Mouse (Mus musculus): ENCODE measurements around the gene Psmd13. TPM values are rescaled to one million over a fixed set of nuclear protein-coding genes. Genes with fewer than 3 reads are reported as not detected.

Psmd13 gene
- 145 TPM for polyA plus RNA-seq (2017; shearing (Covaris generic))

DNA sequence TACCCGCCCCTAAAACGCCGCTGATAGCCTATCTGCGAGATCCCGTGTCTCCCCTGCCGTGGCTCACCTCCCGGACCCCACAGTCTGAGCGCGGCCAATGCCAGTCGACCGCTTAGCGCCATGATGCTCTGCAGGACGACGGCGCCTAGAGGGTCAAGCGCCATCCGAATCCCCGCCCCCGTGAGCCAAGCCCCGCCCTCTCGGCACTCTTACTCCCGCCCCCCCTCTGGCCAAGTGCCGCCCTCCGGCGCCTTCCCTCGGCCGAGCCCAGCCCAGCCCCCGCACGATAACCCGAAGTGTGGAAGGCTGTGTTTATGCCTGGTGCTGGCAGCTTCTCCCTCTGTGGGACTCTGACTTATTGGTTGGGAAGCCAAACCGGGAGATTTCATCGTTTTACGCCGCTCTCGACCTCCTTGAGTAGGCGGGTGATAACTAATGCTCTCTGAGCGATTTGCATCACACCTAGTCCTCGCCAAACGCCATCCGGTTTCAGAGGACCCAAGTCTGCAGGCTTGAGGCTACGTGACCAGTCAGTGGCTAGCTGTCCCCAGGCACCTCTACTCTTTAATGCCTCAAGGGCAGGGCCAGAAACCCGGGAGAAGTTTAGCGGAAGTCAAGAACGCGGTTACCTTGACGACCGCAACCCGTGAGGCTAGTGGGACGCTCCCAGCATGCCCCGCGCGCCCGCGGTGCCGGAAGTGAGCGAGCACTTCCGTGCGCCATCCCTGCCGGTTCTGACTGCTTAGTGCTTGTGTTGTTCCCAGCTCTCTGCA is at the start of gene Psmd13, which contains the start of gene Sirt3:
Gene Psmd13 (plus strand): TSS at position 273 of the 773 bp plus-strand sequence.
Gene Sirt3 (minus strand): TSS at position 614 of the 773 bp plus-strand sequence.

DNA sequence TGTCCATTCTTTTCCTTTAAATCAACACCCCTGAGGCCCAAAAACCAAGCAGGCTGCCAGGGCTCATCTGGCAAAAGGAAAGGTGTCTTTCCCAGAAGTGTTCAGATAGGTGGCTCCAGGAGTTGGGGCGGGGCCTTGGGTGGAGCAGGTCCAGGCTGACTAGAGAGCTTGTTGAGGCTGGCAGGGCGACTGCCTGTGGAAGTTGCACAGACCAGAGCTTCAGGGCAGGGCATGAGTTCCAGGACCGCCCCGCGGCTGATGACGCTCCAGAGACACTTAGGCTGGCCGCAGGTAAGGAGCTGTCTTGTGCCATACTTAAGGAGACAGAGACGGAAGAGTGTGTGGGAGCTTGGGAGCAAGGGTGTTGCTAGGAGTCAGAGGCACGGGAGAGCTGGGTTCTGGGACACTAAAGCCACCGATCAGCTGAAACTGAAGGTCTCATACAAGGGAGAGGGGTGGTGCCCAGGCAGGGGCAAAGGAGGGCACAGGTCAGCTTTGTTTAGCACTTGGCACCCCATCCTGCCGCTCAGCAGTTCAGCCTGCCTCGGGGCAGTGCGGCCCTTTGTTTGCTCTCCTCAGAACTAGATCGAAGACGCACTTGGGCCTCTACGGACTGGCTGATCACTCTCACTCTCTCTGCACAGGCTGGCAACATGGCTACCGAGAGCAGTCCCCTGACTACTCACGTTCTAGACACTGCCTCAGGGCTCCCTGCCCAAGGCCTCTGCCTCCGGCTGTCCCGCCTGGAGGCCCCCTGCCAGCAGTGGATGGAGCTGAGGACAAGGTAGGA is 46.6 kb upstream of the Psmd13 start, which contains the start of gene Urah:
Gene Urah (plus strand): TSS at position 51 of the 790 bp plus-strand sequence.

GRCm38 (mm10) chr7:140844905-140845665 is 36.7 kb upstream of the Psmd13 start, which contains the start of gene Scgb1c1:
Scgb1c1 (plus strand) TSS chr7:140845547.

GRCm38 (mm10) chr7:140847755-140848580 is 33.8 kb upstream of the Psmd13 start, which contains the start of gene Odf3:
Odf3 (plus strand) TSS chr7:140847805.

DNA sequence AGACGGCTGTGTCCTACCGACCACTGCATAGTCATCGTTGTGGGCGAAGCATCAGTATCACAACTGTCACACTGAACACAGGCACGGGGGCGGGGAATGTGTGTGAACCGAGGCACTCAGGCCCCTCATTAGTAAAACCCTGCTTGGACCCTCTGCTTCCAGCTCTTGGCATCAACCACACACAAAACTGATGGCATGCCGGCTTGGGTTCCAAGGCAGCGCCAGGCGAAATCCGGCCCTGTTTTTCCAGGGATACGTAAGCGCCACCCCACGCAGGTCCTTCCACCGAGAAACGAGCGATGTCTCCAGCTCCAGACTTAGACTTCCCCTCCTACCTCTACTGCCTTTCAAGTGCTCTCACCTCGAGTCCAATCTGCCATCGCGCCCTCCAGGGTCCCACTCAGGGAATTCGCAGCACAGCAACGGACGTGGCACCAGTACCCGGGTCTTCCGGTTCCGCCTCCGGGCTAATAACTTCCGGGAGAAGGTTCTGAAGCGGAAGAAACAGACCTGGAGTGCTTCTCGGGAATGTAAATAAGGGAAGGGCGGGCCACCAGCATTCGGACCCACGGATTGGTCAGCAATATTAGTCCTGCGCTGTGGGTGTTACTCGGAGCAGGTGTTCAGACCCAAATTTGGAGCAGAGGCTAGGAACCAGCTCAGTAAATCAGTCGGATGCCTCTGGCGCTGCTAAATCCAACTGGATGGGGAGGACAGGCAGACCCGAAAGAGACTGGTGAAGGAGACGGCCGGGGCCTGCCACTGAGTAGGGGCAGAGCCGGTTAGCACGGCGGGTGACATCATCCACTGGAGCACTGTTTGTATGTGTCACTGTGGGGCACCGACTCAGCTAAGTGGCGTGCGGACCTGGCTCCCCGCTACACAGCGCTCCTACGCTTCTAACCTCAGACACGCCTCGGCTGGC is 25.6 kb upstream of the Psmd13 start, which contains the start of gene Gm45785:
Gene Gm45785 (minus strand): TSS at position 472 of the 925 bp plus-strand sequence.

GRCm38 (mm10) chr7:140856785-140857549 is 24.8 kb upstream of the Psmd13 start, which contains the start of gene Ric8a:
Ric8a (plus strand) TSS chr7:140856957.

GRCm38 (mm10) chr7:140857550-140858505 is 23.9 kb upstream of the Psmd13 start, which contains the start of gene Bet1l:
Bet1l (minus strand) TSS chr7:140857577.

DNA sequence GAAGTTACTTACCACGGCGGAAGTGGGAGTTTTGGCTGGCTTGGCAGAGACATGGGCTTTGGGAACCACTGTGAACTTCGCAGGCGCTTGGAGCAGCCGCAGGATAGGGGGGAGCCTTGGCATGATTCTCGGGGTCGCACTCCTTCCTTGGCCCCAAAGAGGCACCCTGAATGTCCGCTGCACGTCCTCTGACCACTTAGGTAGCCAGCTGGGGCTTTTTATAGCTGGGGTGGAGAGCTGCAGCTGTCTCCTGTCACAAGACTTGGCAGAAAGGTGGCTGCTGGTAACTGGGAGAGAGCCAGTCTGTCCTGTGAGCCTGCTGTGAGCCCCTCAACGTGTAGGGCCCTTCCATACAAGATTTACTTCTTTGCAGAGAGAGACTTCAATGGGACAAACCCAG is 18.5 kb downstream of the Psmd13 start, which contains the start of gene Cox8b:
Gene Cox8b (minus strand): TSS at position 227 of the 400 bp plus-strand sequence.

GRCm38 (mm10) chr7:140920418-140921029 is 38.8 kb downstream of the Psmd13 start, which contains the start of gene Nlrp6:
Nlrp6 (plus strand) TSS chr7:140920902.

DNA sequence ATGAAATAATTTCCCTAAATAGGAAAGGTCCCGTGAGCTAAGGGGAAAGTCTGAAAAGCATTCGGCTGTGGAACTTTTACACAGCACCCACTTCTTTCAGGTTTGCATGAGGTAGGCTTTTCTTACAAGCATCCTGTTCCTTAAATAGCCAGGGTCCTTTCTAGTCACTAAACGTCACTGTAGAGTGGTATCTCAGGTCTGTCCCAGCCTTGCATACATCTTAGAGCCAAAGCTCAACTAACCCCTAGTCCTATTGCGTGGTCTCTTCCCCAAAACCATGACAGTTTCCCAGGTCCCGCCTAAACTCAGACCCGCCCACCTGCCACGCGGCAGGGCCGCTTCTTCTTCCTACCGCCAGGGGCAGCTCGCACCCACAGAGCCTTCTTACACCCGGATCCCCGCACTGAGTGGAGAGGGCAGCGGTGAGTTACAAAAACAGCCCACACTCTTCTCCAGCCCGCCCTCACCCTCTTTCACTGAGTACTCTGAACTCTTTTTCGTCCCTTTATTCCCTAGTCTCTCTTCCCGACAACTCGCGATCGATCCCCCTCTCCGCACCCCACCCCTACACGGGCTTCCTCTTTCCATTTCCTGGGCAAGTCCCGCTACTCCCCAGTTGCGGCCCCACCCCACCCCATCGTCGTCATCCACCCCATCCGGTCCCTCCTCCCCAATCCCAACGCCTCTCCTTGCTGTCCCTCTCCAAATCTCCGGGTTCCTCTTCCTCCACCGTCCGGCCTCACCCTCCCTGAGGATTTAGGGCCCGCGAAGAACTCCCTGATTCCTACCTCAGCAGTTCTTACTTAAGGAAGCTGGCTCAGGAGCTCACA is 59.7 kb downstream of the Psmd13 start, which contains the start of gene Pgghg:
Gene Pgghg (plus strand): TSS at position 170 of the 830 bp plus-strand sequence.

Other genes with a start within 250 kb of the Psmd13 start
- gene Olfr53, start 235.5 kb upstream of the Psmd13 start, polyA plus RNA-seq (2017; shearing (Covaris generic)): not detected
- gene Olfr539, start 222.0 kb upstream of the Psmd13 start, polyA plus RNA-seq (2017; shearing (Covaris generic)): 0.21 TPM
- gene Olfr45, start 200.0 kb upstream of the Psmd13 start, polyA plus RNA-seq (2017; shearing (Covaris generic)): 0.06 TPM
- not detected for gene Olfr541, start 184.7 kb upstream of the Psmd13 start, polyA plus RNA-seq (2017; shearing (Covaris generic))
- not detected for gene Cyp2e1, start 118.2 kb upstream of the Psmd13 start, polyA plus RNA-seq (2017; shearing (Covaris generic))
- gene Syce1, start 94.1 kb upstream of the Psmd13 start, polyA plus RNA-seq (2017; shearing (Covaris generic)): not detected
- 0.18 TPM for gene Zfp941, start 59.8 kb upstream of the Psmd13 start, polyA plus RNA-seq (2017; shearing (Covaris generic))
- not detected for gene Urah, start 47.0 kb upstream of the Psmd13 start, polyA plus RNA-seq (2017; shearing (Covaris generic))
- not detected for gene Scgb1c1, start 36.4 kb upstream of the Psmd13 start, polyA plus RNA-seq (2017; shearing (Covaris generic))
- 0.30 TPM for gene Odf3, start 34.2 kb upstream of the Psmd13 start, polyA plus RNA-seq (2017; shearing (Covaris generic))
- 1.3 TPM for gene Gm45785, start 25.6 kb upstream of the Psmd13 start, polyA plus RNA-seq (2017; shearing (Covaris generic))
- gene Ric8a, start 25.0 kb upstream of the Psmd13 start, polyA plus RNA-seq (2017; shearing (Covaris generic)): 107 TPM
- gene Bet1l, start 24.4 kb upstream of the Psmd13 start, polyA plus RNA-seq (2017; shearing (Covaris generic)): 51.2 TPM
- 2.6 TPM for gene Sirt3, start 341 bp downstream of the Psmd13 start, polyA plus RNA-seq (2017; shearing (Covaris generic))
- not detected for gene Cox8b, start 18.5 kb downstream of the Psmd13 start, polyA plus RNA-seq (2017; shearing (Covaris generic))
- 0.11 TPM for gene Nlrp6, start 38.9 kb downstream of the Psmd13 start, polyA plus RNA-seq (2017; shearing (Covaris generic))
- gene Pgghg, start 59.4 kb downstream of the Psmd13 start, polyA plus RNA-seq (2017; shearing (Covaris generic)): 9.2 TPM
- not detected for gene Ifitm5, start 68.3 kb downstream of the Psmd13 start, polyA plus RNA-seq (2017; shearing (Covaris generic))
- gene Gm45717, start 74.0 kb downstream of the Psmd13 start, polyA plus RNA-seq (2017; shearing (Covaris generic)): not detected
- gene Ifitm2, start 74.0 kb downstream of the Psmd13 start, polyA plus RNA-seq (2017; shearing (Covaris generic)): 19.8 TPM
- gene Ifitm1, start 85.3 kb downstream of the Psmd13 start, polyA plus RNA-seq (2017; shearing (Covaris generic)): 8.4 TPM
- gene Ifitm3, start 128.8 kb downstream of the Psmd13 start, polyA plus RNA-seq (2017; shearing (Covaris generic)): 9.4 TPM
- not detected for gene Ifitm6, start 136.0 kb downstream of the Psmd13 start, polyA plus RNA-seq (2017; shearing (Covaris generic))
- gene Gm17387, start 147.2 kb downstream of the Psmd13 start, polyA plus RNA-seq (2017; shearing (Covaris generic)): not detected
- 19.2 TPM for gene B4galnt4, start 179.1 kb downstream of the Psmd13 start, polyA plus RNA-seq (2017; shearing (Covaris generic))
- gene Pkp3, start 196.2 kb downstream of the Psmd13 start, polyA plus RNA-seq (2017; shearing (Covaris generic)): 186 TPM
- gene Sigirr, start 218.6 kb downstream of the Psmd13 start, polyA plus RNA-seq (2017; shearing (Covaris generic)): 69.4 TPM
- not detected for gene Ano9, start 235.8 kb downstream of the Psmd13 start, polyA plus RNA-seq (2017; shearing (Covaris generic))
- gene Ptdss2, start 240.4 kb downstream of the Psmd13 start, polyA plus RNA-seq (2017; shearing (Covaris generic)): 4.1 TPM